Mouse (Mus musculus) urinary bladder, adult 18-20 months (tissue): ENCODE measurements around the gene Slc16a6.
"Not testable (repeated sequence)": the region's sequence is repeated elsewhere in the genome, so short reads cannot be mapped to it uniquely, and the experiment has no call there.

Experiments used
- DNase-seq, 2 experiments: peaks; one replicate each; pipeline ENCODE4 v3.0.0; 2022; ENCODE audit warnings: low spot score in 2 of 2, mixed read lengths in 2 of 2

The Slc16a6 gene

DNA sequence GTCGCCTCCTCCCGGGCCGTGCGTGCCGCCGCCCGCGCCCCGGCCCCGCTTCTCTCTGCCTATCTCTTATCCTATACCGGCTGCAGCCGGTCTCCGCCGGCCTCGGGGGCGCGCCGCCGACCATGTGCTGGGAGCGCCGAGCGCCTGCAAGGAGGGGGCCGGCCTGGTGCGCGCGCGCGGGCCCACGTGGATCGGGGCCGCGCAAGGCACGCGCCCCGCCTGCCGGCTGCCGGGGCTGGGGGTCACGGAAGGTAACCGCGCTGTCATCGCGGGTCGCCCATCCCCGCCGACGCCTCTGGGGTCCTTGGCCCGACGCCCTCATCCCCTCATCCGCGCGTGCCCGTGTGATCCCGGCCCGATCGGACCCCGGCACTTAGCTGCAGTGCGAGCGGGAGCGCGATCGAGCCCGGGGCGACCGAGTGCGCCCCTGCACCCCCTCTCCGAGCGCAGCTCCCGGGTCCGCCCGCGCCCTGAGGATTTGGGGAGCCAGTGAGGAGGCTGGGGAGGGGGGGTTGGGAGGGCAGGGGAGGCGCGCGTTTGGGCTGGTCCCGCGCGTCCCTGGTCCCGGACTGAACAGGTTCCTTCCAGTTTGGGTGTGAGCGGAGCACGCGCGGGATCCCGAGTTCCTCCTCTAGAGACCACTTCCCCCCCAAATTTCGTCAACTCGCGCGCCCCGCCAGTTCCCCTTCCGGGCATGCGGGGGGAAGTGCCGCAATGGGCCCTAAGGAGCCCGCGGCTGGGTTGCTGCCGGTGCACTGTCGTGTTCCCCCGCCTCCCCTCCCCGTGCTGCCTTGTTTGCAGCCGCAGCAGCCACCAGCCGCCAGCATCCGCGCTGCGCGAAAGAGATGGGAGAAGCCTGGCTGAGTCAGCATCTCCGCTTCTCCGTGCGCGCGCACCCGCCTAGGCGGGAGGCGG, at the start of gene Slc16a6, which contains the start of gene Arsg:
Slc16a6 (minus strand) TSS at position 428 of the 915 bp plus-strand sequence.
Arsg (plus strand) TSS at position 204 of the 915 bp plus-strand sequence.
- peak; percentile 56 to 63 for DNase-seq

DNA sequence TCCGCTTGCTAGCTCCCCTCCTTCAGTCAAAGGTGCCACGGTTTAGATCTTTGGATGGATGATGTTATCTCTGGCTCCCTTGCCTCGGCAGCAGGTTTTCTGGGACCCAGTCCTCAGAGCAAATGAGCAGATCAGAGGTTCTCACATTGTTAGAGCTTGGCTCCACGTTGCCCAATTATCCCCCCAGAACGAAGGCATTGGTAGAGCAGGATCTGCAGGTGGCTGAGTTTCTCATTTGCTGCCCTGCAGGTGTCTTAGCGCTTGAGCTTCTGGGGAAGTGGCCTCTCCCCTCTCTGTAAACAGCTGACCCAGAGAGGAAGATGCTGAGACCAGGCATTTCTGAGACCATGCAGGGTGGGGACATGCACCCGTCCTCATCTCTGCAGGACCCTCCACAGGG, 47.6 kb upstream of the Slc16a6 start:
- DNase-seq = no peak

DNA sequence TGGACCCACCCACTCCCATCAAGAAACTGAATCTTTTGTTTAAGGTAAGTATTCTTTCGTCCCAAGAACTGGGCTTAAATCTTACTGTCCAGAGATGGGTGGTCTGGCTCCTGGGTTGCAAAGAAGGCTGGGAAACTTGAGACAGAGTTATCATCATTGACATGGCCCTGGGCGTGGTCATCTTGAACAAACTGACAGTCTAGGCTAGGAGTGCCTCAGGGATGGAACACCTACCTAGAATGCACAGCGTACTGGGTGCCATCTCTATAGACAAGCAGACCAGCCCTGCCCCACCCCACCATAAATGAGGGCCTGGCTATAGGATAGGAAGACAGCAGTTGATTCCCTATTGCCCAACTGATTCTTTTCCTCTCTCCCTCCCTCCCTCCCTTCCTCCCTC, 44.4 kb upstream of the Slc16a6 start:
- no peak for DNase-seq

DNA sequence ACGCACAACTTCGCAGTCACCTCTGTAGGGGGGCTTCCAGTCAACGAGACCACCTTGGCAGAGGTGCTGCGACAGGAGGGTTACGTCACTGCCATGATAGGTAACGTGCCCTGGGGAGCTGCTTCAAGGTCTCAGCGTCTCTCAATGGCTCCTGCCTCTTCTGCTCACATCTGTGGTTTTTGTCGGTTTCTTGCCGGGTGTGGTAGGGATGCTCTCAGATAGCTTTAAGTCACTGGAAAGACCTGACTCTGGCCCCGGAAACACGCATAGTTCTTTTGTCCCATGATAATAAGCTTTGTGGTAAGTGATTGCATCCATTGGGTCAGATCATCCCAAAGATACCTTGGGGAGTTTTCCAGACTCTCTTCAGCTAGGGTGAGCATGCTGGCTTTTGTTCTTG, 43.9 kb upstream of the Slc16a6 start:
- DNase-seq = no peak

DNA sequence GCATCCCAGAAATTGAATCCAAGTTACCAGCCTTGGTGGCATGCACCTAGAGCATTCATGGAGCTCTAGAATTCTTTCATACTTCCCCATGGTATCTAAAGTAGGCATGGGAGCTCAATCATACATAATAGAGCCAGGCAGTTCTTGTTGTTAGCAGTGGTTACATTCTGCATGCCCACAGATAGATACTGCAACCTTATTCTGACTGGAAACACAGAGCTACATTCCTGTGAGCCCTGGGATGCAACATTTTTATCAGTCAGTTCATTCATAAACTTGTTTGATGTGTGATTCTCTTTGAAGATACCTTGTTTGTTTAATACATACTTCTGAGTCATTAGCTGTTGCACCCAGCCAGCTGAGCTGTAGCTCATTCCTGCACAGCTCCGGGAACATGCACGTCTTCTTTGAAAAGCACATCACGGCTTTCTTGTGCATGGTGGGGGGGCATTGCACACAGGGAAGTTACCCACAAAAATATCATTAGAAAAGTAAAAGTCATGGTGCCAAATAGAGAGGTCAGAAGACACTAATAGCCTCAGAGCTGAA, 40.7 kb upstream of the Slc16a6 start:
- no peak for DNase-seq

DNA sequence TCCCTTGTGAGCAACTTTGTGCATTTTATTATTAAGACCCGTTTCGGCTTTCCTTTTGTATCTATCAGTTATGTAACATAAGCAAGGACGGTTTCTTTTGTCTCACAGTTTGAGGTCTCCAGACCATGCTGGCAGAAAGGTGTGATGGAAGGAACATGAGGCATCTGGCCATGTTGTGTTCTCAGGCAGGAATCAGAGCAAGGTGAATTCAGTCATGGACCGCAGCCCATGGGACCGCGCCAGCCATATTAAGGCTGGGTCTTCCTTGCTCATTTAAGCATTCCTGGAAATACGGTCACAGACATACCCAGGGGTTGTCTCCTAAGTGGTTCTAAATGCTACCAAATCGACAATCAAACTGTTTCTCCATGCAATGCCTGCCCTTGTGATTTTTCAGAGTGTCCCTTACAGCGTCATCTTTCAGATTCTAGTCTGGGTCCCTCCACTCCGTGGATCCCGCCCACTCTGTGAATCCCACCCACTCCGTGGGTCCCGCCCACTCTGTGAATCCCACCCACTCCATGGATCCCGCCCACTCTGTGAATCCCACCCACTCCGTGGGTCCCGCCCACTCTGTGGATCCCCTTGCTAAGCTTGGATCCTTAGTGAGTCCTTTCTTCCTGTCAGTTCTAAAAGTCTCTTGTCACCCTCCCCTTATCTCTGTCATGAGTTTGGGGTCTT, 39.7 kb upstream of the Slc16a6 start:
- no peak for DNase-seq

DNA sequence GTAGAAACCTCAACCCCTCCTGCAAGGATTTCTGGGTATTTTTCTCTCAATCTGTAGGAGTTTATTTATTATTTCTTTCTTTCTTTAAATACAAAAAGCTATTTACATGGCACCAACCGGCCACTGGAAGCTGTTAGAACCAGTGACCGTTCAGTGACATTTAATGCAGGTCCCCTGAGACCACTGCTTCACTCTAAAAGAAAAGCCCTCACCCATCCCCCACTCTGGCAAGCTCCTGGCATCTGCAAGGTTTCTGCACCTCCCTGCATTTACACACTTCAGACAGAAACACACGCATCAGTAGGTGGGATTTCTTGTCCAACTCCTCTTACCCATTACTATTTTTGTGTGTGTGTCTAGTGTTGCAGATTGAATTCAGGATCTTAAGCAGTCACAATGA, 33.7 kb upstream of the Slc16a6 start:
- DNase-seq = no peak

DNA sequence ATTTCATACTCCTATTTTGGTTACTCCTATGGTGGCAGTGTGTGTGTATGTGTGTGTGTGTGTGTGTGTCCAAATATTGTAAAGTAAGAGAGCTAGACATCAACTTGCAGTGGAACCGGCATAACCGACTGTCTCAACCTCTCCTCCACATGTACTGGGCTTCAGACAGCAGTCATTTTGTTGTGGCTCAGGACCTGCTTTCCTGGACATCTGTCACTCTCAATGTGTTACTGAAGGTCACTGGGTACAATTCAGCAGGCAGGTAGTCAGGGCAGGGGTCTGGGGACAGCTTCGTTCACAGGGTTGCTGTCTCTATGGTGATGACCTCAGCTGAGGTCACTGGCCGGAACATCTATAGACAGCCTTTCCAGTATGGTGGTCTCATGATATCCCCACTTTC, 32.4 kb upstream of the Slc16a6 start:
- DNase-seq = no peak

DNA sequence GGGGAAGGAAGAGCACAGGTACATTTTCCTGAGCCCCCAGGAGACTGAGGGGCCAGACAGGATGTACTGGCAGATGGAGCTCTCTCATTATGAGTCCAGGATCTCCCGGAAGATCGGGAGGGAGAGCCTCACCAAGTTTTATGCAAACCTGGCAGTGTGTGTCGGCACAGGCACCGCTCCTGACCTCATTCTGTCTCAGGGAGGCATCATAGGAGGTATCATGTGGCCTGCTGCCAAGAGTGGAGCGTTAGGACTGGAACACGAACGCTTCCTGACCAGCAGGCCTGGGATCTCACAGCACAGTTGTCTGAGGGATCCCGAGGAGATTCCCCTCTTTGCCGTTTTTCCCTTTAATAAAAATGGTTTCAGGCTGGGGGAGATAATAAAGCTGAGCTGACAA, 31.6 kb upstream of the Slc16a6 start:
- DNase-seq = peak in 1 of 2 experiments; percentile 13

DNA sequence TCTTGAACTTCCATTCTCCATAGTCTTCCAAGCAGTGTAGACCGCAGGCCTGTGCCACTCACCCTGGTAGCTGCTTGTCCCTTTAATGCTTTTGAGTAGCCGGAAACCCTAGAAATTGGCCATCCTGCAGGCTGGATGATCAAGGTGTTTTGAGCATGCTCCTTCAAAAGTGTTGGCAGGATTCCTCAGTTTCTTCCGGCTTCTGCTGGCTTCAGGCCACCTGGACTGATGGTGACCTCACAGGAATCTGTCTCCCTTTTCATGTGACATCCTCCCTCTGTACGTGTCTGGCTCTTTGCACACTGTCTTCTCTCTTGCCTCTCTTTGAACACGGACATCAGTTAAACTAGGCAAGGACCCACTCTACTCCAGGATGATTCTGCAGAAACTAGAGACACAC, 26.8 kb upstream of the Slc16a6 start:
- no peak for DNase-seq

DNA sequence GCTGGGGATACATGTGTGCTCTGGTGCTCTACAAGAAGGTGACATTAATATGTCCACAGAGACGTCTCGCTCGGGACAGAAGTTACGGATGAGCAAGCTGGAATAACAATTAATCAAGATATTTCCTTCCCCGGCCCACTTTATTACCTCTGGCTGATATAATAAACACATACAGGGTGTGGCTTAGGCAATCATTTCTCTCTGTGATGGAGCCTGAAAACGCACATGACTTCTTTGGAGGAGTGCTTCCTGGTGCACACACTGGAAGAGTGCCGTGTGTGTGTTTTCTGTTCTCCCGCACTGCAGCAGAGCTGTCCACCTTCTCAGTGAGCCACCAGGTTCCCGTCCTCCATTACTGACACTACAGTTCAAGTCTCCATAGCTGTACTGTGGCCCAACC, 24.6 kb upstream of the Slc16a6 start:
- DNase-seq = no peak

DNA sequence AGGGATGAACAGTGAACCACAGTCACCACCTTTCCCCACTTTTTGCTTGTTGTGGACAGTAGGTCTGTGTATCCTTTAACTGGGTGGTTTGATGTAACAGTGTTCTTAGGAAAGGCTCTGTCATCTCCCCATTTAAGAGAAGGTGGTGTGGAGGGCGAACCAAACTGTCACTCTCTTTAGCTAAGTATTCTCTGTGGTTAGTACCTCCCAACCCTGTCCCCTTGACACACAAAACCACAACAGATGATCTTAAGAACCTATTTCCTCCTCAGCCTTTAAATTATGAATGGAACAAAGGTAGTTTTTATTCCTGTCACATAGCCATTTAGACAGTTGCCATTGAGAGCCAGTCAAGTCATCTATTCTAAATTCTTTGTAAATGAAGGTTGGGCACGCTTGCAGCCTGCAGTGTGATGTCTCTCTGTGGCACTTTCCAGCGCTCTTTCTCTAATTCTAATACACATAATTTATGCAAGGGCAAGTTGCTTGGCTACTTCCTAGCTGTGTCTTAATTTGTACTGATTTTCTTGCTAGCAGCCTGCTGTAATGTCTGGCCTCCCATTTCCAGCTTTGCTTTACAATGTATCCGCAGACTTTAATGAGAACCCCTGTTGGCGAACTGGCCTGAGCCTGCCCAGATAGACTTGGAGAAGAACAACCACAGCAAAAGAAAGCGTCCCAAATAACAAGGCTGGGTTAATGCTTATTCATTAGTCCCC, 23.8 kb upstream of the Slc16a6 start:
- DNase-seq = no peak

DNA sequence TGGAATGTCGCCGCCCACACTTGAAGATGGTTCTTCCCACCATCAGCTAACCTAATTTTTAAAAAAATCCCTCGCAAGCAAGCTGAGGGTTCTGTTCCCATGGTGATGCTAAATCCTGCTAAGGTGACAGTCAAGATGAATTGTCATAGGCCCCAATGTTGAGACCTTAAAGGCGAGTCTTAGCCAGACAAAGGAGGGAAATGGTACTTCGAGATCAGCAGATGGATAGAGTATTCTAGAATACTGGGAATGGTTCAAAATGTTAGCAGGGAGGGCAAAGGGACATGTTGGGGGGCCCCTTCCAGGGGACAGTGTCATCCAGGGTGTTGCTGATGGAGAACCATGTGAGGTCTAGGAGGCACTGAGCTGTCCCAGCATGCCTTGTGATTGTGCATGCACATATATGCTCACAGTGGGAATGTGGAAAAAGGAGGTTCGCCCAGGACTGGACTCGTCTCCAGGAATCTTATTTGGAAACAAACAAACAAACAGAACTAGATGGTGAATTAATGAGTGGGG, 23.1 kb upstream of the Slc16a6 start:
- no peak for DNase-seq

DNA sequence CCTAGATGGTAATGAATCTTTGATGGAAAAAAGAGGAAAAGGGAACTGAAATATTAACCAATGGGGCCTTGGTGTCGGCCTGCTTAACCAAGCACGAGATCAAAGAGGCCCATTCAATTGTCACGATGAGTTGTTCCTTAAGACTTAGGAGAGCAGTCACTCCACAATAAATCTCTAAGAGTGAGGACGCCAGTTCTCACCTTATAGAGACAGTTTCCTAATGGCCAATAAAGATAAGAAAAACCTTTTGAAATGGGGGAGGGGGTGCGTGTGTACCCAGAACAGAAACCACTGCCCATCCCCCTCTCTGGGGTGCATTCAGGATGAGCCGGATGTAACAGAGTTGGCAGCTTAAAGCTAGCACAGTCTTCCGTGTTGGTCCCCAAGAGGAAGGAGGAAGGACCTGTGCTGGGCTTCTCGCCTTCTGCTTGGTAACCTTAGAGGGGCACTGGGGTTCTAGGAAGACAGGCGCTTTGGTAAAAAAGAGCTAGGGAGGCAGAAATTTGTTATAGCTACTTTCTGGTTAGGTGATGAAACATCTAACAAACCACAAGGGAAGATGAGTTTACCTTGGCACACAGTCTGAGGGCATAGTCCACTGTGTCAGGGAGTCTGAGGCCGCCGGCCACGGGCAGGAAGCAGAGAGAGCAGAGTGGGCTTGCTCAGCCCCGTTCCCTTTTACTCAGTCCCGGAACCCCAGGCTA, 22.5 kb upstream of the Slc16a6 start:
- DNase-seq = no peak

DNA sequence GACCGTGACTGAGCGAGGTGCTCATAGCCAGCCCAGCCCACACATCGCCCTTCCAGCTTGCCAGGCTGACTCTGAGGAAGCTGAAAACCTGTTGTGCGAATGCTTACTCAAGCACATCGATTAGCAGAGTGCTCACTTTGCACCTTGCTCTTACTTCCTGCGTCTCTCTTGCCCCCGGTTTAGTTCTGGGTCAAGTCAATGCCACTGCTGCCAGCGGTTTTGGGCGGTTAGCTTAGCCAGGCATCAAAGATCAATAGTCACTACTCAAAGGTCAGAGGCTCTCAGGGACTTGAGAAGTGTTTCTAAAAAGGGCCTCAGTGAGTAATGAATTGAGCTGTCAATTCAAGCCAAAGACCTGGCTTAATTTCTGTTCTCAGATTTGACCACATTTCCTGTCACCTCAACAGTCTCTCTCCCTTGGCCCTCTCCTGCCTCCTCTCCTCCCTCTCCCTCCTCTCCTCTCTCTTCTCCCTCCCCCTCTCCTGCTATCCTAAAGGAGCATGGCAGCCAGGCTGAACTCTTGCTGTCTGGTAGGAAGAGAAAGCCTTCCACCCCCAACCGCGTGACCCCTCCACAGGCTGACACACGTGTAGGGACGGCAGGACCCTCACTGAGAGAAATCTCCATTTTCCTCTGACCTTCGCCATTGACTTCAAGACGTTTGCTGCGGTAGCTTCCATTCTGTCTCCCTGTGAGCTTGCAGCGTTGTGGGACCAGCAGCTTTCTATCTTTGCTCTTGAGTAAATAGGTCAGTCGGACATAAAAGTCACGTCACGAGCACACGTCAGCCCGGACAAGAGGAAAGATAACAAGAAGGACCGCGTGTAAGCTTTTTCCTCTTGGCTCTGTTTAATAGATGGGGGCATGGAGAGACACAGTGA, 21.7 kb upstream of the Slc16a6 start:
- no peak for DNase-seq

DNA sequence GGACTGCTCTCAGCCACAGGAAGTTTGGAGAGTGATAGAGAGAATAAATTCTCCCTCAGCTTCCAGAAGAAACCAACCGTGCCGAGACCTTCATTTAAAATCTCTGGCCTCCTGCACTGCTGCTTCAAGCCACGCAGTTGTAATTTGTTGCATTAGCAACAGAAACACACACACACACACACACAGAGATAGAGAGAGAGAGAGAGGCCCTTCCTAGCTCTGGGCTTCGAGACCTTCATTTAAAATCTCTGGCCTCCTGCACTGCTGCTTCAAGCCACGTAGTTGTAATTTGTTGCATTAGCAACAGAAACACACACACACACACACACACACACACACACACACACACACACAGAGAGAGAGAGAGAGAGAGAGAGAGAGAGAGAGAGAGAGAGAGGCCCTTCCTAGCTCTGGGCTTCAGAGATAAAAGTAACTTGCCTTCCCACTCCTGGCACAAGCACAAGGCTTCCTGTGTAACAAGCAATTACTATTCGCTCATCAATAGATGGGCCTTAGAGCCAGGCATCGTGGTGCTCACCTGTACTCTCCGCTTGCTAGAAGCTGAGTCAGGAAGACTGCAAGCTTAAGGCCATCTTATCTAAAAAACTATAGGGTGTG, 19.6 kb upstream of the Slc16a6 start:
- DNase-seq = not testable (repeated sequence)

DNA sequence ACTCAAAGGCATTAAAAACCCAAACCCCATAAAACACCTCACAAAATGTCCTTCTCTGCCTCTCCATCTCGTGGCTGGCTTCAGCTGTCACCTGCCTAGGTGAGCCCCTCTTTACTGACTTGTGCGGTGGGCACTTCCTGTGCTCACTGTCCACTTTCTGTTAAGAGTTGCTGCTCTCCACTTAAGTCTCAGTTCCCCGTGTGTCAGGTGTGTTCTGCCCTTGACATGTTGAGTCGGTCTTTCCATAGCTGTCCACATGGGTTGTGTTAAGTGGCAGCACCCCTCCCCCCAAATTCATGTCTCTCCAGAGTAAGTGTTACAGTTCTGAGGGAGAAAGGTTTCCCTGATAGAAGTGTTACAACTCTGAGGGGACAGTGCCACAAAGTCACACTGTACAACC, 18.4 kb upstream of the Slc16a6 start:
- DNase-seq = no peak

DNA sequence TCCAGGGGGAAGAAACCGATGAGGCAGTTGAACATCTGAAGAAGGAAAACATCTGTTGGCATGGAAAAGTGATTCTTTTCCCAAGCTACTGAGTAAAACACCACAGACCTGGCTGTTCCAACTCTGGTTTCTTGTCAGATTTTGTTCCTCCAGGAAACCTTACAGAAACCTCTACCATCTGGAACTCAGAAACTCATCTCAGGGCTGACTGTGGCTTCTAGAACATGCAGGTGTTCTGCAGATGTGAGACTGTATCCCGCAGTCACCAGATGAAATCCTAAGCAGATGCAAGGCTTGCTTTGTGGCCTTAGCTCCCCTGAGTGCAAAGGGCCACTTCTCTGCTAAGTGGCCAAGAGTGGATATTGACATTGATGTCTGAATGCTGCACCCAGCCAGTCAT, 16.4 kb upstream of the Slc16a6 start:
- no peak for DNase-seq

DNA sequence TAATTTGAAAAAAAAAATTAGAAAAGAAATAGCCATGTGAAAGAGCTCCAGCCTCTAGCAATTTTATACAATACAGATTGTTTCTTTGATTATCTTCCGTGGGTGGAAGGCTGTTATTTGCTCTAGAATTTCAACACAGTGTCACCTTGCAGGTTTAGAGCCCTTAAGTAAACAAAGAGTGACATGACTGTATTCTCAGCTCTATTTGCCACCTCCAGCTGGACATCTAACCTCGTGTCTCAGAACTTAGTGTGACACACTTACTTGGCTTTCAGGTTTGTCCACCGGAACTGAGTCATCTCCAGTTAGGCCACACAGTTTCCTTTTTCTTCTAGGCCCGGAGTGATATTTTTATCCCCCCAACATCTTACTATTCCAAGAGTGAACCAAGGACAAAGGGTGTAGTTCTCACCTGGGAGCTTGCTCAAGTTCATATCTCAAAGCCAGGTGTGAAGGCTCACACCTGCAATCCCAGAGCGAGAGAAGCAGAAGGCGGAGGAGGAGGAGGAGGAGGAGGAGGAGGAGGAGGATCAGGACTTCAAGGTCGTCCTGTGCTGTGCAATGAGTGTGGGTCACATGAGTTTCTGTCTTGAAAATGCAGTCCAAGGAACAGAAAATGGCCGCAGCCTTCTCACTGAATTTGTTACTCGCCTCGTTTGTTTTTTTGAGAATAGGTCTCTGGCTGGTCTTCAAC, 14.7 kb upstream of the Slc16a6 start:
- DNase-seq = peak in 1 of 2 experiments; percentile 29
